Mouse (Mus musculus): ENCODE measurements around the gene Osbp2.

Osbp2 gene

DNA sequence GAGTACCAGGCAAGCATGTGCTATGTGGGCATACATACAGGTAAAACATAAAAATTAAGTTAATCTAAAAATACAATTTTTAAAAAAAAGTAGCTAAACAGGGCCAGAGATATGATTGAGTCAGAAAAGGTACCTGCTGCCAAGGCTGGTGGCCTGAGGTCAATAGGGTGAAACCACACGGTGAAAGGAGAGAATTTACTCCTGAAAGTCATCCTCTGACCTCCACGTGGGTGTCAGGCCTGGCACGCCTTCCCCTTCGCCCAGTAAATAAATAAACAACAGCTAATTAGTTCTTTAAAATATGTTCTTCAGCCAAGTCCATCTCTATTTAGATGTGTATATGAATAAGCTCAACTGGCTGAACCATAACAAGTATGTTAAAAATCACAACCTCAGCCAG, 3.3 kb downstream of the Osbp2 start:
- no peak for DNase-seq

DNA sequence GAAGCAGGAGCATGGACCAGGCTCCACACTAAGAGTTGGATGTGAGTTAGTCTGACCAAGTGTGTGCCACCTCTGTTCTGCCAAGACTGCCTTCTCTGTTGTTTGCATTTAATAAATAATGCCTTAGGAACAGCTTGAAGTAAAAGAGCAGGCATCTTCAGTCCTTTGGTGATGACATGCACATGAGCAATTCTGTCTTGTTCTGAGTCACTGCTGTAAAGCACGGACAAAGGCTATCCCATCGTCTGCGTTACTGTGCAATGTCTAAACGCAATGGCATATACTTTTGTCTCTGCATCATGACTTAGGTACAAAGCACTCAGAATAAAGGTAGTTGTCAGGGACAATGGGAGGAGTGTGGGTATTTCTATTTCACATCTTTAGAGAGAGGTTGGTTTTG, 3.9 kb downstream of the Osbp2 start:
- DNase-seq = no peak

DNA sequence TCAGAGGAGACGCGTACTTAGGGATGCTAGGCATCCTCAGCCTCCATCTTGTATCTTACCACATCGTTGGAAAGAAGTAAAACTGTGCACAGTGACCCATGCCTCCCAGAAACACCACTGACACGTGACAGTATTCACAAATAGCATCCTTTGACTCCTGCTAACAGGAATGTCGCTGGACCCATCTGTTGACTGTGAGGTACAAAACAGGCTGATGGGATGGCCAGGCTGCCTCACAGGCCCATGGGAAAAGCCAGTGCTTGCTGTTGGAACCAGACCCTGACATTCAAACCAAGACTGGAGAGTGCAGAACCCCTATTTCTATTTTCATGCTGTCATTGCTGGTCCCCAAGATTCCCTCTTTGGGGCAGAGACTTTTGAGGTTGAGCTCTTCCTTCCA, 5.8 kb downstream of the Osbp2 start:
- no peak for DNase-seq

DNA sequence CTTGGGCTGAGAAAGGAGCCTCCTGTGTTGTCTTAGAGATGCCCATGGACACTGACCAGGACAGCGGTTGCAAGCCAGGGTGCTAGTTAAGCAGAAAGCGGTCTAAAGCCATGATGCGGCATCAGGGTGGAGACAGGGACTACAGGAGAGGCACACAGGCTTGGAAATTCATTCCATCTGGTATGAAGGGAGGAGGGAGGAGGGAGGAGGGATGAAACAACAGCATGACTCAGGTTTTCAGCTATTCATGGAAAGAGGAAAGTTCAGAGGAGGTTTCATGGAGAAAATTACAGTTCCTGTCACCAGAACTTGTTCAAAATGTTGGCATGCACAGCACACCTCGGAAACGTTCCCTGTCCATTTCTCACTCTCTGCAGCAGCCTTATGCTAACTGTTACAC, 7.9 kb downstream of the Osbp2 start:
- no peak for DNase-seq

DNA sequence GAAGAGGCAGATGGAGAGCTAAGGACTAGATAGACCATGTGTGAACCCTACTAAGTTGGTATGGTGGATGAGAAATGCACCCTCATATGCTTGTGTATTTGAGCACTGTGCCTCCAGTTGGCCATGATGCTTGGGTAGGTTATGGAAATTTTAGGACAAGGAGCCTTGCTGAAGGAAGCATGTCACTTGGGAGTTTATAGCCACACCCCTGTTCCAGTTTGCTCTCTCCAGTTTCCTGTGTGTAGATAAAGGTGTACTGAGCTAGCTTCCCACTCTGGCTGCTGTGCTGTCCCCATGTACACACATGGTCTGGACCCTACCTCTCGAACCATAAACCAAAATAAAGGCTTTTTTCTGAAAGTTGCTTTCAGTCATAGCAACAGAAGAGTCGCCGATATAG, 9.5 kb downstream of the Osbp2 start:
- no peak for DNase-seq

DNA sequence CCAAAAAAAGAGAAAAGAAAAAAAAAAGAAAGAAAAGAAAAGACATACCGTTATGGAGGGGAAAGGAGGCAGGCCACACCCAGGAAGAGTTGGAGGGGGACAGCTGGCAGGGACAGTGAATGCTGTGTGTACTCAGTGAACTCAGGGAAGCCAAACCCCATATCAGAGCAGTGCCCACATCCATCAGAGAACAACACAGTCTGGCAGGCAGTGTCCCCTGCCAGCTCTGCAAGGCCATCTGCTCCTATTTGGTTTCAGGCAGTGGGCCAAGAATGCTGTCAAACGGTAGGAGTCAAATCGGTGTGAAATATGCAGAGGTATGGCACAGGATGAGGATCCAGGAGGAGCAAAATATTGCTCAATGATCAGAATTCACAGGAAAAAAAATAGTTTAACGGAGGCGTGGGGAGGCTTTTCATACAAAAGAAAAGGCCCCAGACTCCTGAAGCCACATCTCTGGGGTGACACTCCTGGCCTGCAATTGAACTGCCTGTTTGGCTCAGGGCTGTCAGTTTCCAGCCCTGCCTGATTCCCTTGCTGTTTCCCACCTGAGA, 10.1 kb downstream of the Osbp2 start:
- no peak for DNase-seq

DNA sequence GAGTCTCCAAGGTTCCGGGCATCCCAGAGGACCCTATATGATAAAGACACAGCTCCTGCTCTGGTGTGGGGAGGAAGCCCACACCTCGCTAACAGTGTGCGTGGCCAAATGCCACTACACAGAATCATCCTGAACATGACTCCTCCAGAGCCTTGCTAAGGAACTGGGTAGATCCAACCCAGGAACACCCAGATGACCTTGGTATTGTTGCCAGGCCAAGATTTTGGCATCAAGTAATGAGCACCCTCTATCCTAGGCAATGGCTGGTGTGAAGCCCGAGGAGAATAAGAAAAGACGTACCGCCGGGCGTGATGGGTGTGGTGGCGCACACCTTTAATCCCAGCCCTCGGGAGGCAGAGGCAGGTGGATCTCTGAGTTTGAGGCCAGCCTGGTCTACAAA, 10.7 kb downstream of the Osbp2 start:
- DNase-seq = no peak

DNA sequence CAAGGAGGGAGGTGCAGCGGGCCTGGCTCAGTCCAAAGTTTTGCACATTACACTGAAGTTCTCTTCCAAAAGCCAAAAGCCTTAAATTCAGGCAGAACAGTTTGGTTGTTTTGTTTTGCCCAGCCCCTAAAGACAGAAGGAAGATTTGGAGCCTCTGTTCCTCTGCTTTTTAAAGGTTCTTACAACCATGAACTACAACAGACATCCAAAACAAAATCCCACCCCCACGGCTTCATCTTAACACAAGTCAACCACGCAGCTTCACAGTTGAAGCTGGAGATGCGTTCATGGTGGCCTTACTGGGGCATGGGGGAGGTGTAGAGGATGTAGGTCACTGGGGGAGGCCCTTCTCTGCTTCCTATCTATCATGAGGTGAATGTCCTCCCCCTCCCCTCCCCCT, 11.8 kb downstream of the Osbp2 start:
- DNase-seq = no peak

DNA sequence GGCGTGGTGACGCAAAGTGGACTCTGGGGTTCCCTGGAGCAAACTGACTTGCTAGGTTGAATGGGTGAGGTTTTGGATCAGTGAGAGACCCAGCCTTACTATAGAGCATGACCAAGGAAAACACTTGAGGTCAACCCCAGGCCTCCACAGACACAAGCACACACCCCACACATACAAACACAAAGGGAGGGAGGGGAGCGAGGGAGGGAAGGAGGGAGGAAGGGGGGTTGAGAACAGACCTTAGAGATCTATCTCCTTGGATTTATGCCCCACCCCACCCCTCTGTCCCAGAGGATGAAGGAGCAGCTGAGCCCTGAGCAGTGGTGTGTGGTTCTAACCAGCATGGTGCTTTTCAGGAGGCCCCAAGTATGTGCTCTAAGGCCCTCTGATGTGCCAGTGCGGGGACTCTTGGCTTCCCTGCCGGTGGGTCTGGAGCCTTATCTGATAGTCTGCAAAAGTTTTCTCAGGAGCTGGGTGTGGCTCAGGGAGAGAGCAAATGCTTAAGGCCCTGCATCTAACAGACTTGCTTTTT, 12.9 kb downstream of the Osbp2 start:
- no peak for DNase-seq

DNA sequence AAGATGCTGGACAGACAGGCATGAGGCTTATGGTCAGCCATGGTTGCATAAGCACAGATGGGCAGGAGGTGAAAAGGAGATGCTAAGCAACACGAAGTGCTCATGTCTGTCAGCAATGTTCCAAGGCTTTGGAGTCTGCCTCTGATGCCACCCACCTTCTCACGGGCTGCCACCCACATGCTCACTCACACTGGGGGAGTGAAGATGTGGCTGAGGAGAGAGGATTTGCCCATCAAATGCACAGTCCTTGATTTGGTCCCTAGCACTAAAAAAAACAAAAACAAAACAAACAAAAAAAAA, 13.4 kb downstream of the Osbp2 start:
- DNase-seq = no peak

DNA sequence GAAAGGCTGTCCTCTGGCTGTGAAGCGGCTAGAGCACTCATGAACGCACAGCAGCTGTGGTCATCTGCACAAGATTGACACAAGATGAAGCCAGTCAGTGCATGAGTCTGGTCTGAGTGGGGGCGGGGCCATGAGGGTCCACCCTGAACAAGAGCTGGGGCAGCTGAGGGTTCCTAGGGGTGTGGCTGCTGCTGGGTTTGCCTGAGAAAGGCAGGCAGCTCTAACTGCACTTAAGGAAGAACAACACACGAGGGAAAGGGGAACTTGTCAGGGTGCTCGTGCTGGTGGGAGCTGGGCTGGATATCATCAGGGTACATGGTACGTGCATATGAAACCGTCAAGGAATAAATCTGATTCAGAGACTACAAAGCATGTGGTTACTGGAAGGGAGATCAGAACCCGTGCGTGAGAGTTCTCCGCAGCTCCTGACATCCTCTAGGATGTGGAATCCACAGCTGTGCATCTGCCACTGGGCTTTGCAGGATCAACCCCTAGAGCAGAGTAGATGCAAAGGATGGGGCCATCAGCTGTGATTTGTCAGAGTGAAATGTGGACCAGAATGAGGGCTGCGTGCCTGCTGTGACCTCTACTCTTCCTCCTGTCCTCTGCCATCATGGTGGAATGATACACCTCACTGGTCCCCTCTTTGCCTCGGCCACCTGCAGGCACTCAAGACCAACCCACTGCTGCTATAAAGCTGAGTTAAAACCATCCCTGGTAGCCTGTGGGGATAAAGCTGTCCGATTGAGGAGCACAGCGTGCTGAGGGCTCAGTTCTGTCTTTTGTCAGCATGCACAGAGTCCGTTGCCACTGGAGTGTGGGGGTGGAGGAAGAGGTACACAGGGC, 14.0 kb downstream of the Osbp2 start:
- no peak for DNase-seq

DNA sequence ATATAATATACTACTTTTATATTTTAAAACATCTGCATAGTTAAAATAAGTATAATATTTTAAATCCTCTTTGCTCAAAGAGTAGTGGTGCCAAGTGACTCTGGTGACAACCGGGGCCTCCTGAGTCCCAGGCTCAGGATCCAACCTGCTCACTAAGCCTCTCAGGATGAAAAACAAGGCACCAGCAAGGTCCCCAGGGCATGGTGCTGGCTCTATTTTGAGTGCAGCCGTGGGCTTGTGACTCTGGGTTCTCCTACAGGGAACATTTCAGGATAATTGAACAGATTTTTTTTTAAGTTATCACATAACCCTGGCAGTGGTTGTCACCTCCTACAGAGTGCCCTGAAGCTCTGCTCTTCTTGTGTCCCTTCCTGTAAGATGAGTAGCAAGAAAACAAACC, 17.4 kb downstream of the Osbp2 start:
- no peak for DNase-seq

DNA sequence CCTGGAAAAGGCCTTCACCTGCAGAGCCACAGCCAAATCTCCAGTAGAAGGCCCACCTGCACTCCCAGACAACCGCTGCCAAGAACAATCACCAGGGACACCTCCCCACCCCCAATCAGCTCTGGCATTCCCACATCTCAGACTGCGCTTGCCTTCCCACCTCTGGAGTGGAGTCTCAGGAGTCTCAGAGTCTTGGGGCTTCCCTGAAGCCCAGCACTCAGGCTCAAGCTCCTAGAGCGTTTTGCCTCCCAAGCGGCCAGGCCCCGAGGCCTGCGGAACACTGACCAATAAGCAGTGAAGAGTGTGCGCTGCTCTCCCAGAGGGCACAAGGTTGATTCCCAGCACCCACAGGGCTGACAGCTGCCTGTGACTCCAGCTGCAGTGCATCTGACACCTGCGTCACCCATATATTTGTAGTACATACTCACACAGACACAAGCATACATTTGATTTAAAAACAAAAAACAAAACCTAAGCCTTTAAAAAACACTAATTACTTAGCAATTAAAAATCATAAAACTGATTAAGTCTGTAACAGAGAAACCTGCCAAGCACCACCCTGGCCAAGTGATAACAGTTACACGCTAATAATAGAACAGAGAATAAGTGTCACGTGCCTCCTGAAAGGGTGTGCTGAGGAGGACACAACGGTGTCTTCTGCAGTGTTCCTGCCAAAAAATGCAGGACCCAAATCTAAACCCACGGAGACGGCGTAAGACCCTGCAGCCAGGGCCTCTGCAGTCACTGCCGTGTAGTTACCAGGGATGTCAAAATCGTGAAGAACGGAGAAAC, 19.6 kb downstream of the Osbp2 start:
- DNase-seq = no peak

DNA sequence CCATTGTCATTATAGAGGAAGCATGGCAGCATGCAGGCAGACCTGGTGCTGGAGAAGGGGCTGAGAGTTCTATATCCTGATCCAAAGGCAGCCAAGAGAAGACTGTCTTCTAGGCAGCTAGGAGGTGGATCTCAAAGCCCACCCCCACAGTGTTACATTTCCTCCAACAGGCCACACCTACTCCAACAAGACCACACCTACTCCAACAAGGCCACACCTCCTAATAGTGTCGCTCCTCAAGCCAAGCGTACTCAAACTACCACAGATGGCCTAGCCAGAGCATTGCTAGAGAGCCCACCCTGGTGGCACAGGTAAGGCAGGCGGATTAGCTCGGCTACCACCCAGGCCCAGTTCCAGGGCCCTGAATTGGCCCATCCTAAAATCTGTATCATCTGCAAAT, 28.4 kb downstream of the Osbp2 start:
- no peak for DNase-seq

DNA sequence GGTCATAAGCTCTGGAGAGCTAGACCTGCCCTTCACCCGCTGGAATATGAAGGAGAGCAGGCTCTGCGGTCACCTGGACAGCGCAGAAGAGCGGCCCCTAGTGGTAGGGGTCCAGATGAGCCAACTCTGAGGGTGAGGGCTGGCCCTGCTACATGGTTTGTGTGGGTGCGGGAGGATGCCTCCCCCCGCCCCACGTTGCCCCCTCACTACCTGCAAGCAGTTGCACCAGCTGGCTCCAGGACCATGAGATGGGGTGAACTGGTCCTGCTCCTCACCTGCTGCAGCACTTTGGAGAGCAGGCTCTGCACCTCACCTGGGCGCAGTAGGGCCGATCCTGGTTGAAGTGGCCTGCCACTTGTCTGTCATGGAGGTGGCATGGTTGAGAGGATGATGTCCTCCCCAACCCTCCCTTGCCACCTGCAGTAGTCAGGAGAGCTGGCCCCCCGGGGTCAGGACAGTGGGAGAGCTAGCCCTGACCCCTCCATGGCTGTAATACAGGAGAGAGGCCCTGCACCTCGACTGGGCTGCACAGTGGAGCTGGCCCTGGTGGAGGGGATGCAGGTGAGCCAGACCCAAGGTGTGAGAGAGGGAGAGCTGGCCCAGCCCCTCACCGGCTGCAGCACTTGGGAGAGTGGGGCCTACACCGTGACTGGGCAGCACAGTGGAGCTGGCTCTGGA, 29.1 kb downstream of the Osbp2 start:
- DNase-seq = peak in 1 of 2 experiments; percentile 45

DNA sequence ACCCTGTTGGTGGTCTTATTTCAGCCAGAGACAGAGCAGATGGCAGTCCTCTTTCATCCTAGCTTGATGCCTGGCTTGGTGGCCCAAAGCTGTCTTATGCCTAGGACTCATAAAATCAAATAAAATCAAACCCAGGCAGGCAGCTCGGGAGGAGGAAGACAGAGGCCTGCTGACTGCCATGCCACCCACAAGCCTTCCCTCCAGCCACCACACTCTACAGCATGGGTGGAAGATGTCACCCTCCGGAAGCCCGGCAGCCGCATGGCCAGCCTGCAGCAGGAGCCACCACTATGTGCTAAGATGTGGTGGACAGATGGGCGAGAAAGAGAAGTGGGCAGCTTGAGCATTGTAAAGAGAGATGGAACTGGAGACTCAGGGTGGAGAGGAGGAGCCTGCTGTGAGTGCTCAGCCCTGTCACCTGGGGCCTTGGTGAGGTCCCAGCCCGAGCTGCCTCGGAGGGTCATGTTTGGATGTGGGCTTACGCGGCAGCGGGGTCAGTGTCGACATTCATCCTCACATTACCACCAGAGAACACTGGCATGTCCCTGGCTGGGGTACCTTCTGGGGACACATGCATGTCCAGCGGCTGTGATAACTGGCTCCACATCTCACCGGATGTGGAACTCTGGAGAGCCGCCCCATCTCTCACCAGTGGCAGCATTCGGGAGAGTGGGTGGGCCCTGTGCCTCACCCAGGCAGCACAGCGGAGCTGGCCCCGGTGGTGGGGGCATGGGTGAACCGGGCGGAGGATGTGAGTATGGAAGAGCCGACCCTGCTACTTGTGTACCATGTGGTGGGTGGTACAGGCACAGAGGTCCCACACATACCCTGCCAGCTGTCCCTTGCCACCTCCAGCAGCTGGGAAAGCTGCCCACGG, 29.9 kb downstream of the Osbp2 start:
- no peak for DNase-seq

DNA sequence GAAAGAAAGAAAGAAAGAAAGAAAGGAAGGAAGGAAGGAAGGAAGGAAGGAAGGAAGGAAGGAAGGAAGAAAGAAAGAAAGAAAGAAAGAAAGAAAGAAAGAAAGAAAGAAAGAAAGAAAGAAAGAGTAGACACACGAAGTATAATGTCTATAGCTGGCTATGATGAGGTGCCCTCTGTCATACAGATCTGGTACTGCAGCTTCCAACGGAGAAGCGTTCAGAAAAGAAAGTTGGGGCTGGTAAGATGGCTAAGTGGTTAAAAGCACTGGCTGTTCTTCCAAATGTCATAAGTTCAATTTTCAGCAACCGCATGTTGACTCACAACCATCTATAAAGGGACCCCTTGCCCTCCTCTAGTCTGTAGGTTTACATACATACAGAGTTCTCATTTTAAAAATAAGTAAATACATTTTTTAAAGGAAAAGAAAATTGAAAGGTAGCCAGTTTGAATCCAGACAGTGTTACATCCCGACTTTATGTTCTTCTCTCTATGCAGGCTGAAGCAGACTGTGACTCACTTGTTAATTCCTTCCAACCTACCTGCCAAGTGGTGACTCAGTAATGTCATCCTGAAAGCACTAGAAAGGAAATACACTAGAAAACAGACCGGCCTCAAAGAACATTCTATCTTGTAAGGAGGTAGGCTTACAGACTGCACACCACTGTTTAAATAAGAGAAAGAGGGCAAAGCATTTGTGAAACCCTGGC, 31.4 kb downstream of the Osbp2 start:
- peak in 1 of 2 experiments; percentile 17 for DNase-seq

DNA sequence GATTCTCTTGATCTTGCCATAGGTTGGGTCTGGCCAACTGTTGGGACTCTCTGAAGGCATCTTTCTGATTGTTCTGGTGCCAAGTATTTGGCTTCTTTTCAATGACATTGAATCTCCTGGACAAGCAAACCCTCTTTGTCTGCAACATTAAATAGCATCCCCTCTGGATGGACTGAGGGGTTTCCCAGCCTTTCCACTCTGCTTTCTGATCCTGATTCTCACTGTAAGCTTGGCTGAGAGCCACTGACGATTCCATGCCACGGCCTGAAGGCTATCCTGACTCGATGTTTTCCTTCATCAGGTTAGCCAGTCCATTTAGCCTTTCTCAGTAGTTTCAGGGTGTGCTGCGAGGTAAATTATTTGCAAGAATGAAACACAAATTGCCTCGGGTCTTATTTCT, 34.0 kb downstream of the Osbp2 start:
- DNase-seq = no peak

DNA sequence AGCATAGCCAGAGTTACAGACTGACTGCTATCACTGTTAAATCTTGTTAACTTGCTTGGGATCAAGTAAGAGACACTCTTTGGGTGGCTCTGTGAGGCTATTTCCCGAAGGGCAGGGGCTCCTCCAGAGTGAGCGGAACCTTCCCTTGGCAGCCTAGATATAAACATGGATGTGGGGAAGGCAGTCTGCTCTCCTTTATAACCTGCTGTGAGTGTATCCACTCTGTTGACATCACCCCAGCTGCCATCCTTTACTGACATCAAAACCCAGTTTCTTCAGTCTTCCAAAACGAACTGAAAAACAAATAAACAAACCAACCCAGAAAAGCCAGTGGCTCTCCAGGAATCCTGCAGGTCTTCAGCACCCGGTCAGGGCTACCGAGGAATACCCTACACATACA, 39.6 kb downstream of the Osbp2 start:
- DNase-seq = no peak

DNA sequence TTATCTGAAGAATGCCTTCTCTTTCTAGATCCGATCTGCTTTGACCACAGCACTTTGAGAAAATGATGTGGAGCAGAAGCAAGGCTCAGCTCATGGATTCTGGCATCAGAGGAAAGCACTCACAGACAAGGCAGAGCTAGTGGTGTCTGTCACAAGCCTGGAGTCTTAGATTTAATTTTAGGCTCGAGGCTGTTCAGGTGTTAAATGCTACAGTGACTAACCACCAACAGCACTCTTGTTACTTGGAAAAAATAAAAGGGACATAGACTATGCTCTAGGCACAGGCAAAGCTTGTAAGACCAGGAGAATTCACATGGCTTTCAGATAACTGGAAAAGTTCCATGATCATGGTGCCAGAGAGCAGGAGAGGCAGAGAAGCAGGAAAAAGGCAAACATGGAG, 40.3 kb downstream of the Osbp2 start:
- no peak for DNase-seq

DNA sequence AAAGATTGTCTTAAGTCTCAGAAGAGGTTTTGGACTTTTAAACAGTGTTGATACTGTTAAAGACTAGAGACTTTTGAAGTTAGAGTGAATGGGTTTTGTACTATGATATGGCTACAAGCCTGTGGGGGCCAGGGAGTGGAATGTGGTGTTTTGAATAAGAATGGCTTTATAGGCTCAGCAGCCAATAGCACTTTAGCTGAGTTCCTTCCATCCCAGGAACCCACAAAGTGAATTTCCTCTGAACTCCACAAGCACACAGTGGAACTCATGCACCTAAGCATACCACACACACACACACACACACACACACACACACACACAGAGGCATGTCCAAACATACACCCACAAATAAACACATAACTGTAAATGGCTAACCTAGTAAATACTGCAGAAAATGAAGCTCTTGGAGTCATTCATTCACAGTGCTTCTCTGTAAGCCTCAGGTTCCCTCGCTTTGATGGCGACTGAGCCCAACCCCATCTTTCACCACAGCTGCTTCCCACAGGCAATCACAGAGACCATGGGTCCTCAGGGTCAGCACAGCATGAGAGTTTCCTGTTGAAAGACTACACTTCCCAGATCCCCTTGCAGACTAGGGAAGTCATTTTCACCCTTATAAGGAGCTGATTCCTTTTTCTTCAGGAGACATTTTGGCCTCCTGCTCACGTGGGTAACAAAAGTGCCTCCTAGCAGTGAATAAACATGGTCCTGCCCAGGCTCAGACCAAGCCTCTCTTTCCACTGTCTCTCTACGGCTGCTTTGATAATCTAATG, 45.5 kb downstream of the Osbp2 start:
- no peak for DNase-seq

All from lung, postnatal 4 days (tissue).